Mouse (Mus musculus) small intestine, adult 2 months (tissue): Measurements from ENCODE around the gene Nlrp4b.

ENCODE experiments used
- CTCF ChIP-seq: fragments of 200-500 bp; IDR thresholded peaks from 2 replicates; pipeline ENCODE4 v1.5.1; 2012; ENCODE audit warnings: low read depth, mild to moderate bottlenecking, control low read depth, inconsistent platforms, low read length, moderate library complexity, mixed read lengths; ENCODE audit not compliant: insufficient replicate concordance, insufficient read length; ENCODE audit errors: extremely low read depth
- POLR2A ChIP-seq: fragments of 200-500 bp; IDR thresholded peaks from 2 replicates; pipeline ENCODE4 v1.6.1; 2012; ENCODE audit warnings: low read depth, mild to moderate bottlenecking, control low read depth, inconsistent platforms, low read length, moderate library complexity

DNA sequence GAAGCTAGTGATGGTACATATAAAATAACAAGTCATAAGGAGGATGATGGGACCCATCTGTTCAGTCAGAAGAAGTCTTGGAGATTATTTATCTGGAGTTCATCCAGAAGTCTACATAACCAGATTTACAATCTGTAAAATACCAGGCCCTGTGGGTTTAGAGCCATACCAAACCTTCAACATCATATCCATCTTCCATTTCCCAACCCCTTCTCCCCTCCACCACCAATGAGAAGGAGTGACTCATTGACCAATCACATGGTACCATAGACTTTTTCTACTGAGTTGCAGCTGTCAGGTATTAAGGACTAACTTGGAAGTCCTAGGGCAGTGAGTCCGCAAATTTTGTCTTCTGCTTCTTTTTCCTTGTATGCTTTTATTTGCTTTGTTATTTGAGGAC is at the start of gene Nlrp4b:
- no peak for TF ChIP-seq CTCF
- no peak for TF ChIP-seq POLR2A
